Mouse (Mus musculus) midbrain, embryonic 10.5 days (tissue): ENCODE measurements around the gene H2al1c. TPM values are rescaled to one million over a fixed set of nuclear protein-coding genes. Genes with fewer than 3 reads are reported as not detected.
"Not testable (repeated sequence)": the region's sequence is repeated elsewhere in the genome, so short reads cannot be mapped to it uniquely, and the experiment has no call there.

Experiments
- DNase-seq: peaks from one replicate; pipeline ENCODE4 v3.0.0-alpha.2; 2017; ENCODE audit warnings: low spot score
- H3K27ac ChIP-seq: fragments of 300-500 bp; sonication (generic); replicated peaks from 2 replicates; pipeline ENCODE4 v1.5.1; 2016; ENCODE audit warnings: mild to moderate bottlenecking
- H3K27me3 ChIP-seq: fragments of 300-500 bp; sonication (generic); 2 replicates; pipeline ENCODE4 v1.6.1; 2016; ENCODE audit warnings: low read depth, mild to moderate bottlenecking; ENCODE audit not compliant: poor library complexity, severe bottlenecking
- H3K36me3 ChIP-seq: fragments of 300-500 bp; sonication (generic); 2 replicates; pipeline ENCODE4 v1.6.1; 2016; ENCODE audit warnings: mild to moderate bottlenecking, moderate library complexity
- H3K4me1 ChIP-seq: fragments of 300-500 bp; sonication (generic); 2 replicates; pipeline ENCODE4 v1.6.1; 2016
- H3K4me3 ChIP-seq: fragments of 300-500 bp; sonication (generic); 2 replicates; pipeline ENCODE4 v1.5.1; 2016; ENCODE audit warnings: mild to moderate bottlenecking, moderate library complexity
- H3K9me3 ChIP-seq: fragments of 300-500 bp; sonication (generic); replicated peaks from 2 replicates; pipeline ENCODE4 v1.6.1; 2016; ENCODE audit warnings: mild to moderate bottlenecking
- WGBS: fragments of 180-500 bp; shearing (Covaris S2); methylation state at CpG from one replicate; pipeline ENCODE4 v1.1.7; 2016; 5-methylcytosine and 5-hydroxymethylcytosine counted together
- polyA plus RNA-seq: library from polyadenylated mRNA; unstranded; fragments of >200 nt; fragmentation: Nextera tagmentation; extraction: Ambion mirVana; gene quantifications from 2 replicates; pipeline ENCODE4 v1.2.1, GENCODE M21; 2016

Gene H2al1c
- polyA plus RNA-seq, 1 experiment from 2014 or later: not detected

DNA sequence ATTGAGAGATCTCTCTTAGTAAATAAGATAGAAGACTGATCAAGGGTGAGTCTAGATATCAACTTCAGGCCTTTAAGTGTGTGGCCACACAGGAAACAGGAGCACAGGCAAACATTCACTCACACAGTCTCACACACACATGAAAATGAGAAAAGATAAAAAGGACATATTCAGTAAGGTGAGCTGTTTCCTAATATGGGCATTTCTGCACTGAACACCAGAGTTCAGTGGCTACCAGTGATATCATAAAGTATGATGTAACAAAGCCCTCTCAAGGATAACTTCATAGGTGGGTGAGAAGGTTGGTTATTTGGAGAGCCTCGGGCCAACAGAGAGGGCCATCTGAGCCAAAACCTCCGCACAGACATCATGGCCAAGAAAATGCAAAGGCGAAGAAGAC, 12.5 kb downstream of the H2al1c start, which contains the start of gene H2al1g:
Gene H2al1g (plus strand): TSS at position 301 of the 400 bp plus-strand sequence.
- not testable (repeated sequence) for H3K27me3 ChIP-seq, H3K36me3 ChIP-seq, H3K4me3 ChIP-seq, H3K4me1 ChIP-seq, H3K27ac ChIP-seq, H3K9me3 ChIP-seq, DNase-seq
- no CpG with 5 or more reads among the region's 3 CpGs for WGBS

GRCm38 (mm10) chrX:11321192-11321591, 15.7 kb downstream of the H2al1c start, which contains the start of gene H2al1h:
TSS of gene H2al1h (plus strand) at chrX:11321492.
- not testable (repeated sequence) for H3K27me3 ChIP-seq, DNase-seq, H3K36me3 ChIP-seq, H3K4me1 ChIP-seq, H3K4me3 ChIP-seq, H3K27ac ChIP-seq, H3K9me3 ChIP-seq
- WGBS: no CpG with 5 or more reads among the region's 6 CpGs

DNA sequence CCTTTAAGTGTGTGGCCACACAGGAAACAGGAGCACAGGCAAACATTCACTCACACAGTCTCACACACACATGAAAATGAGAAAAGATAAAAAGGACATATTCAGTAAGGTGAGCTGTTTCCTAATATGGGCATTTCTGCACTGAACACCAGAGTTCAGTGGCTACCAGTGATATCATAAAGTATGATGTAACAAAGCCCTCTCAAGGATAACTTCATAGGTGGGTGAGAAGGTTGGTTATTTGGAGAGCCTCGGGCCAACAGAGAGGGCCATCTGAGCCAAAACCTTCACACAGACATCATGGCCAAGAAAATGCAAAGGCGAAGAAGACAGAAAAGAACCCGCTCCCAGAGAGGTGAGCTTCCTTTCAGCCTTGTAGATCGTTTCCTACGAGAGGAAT, 18.9 kb downstream of the H2al1c start, which contains the start of gene H2al1i:
Gene H2al1i (plus strand): TSS at position 301 of the 400 bp plus-strand sequence.
- WGBS: 83% methylated on average over 2 of the region's 5 CpGs
- not testable (repeated sequence) for H3K4me3 ChIP-seq, DNase-seq, H3K9me3 ChIP-seq, H3K4me1 ChIP-seq, H3K27ac ChIP-seq, H3K36me3 ChIP-seq
- peaks cover 14% of the 10 kb centered on the region for H3K27me3 ChIP-seq

- H3K4me1 ChIP-seq: not testable (repeated sequence)
Measured at GRCm38 (mm10) chrX:11327522-11327921, 22.1 kb downstream of the H2al1c start, which contains the start of gene H2al1j. TSS of gene H2al1j (plus strand) at chrX:11327822.

DNA sequence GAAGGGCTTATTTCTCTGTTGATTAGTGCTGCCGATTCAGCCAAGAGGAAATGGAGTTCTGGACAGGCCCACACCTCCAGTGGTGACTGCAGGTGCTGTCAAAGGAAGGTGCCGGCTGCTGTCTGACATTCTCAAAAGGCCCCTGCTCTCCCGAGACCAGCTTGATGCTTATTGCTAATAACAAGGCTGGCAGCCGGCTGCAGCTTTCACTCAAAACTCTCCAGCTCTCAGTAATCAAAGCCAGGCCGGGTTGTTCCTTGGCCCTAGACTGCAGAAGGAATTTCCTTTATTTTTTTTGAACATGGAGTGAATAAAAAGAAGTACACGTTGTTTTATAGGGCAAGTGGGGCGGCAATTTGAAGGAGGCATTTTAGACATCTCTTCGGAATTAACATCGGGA, 40.3 kb downstream of the H2al1c start:
- WGBS: 73% methylated on average over 9 of the region's 9 CpGs
- H3K4me1 ChIP-seq: no peaks in the 10 kb centered on the region
- H3K4me3 ChIP-seq: no peak overlapping the region
- H3K27me3 ChIP-seq: peaks cover 62% of the 10 kb centered on the region
- no peaks in the 10 kb centered on the region for H3K36me3 ChIP-seq
- no peak for DNase-seq
- no peak overlapping the region for H3K27ac ChIP-seq
- H3K9me3 ChIP-seq: no peaks in the 10 kb centered on the region

More at GRCm38 (mm10) chrX:11327522-11327921, 22.1 kb downstream of the H2al1c start, which contains the start of gene H2al1j:
- not testable (repeated sequence) for DNase-seq, H3K4me3 ChIP-seq, H3K36me3 ChIP-seq, H3K9me3 ChIP-seq, H3K27ac ChIP-seq
- 88% methylated on average over 2 of the region's 2 CpGs for WGBS
- H3K27me3 ChIP-seq: peaks cover 45% of the 10 kb centered on the region

DNA sequence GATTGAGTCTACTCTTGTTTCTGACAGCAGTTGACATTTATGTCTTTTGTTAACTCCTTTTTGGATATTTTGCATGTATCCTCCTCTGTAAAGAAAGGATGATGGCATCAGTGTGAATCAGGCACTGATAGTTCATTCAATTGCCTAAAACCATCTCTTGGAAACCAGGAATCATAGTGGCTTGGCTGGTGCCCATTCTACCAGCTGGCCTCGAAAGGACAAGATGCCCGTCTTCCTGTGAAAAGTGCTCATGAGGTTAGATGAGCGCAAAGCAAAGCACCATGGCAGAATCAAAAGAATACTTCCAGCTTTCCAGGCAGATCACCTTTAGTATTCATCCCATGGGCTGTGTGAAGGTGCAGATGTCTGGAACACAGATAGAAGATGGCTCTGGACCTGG, 41.3 kb downstream of the H2al1c start:
- Histone ChIP-seq H3K4me1 (no peaks in the 10 kb centered on the region), H3K27me3 (peaks cover 61% of the 10 kb centered on the region), H3K4me3 (no peak overlapping the region), H3K27ac (no peak overlapping the region), H3K36me3 (no peaks in the 10 kb centered on the region), H3K9me3 (no peaks in the 10 kb centered on the region)
- 92% methylated on average over 3 of the region's 3 CpGs for WGBS
- DNase-seq: no peak

Other genes with a start within 250 kb of the H2al1c start
- gene H2al1a, start 6.4 kb upstream of the H2al1c start, polyA plus RNA-seq: not detected in 2 replicates
- not detected in 2 replicates for gene H2al1b, start 3.2 kb upstream of the H2al1c start, polyA plus RNA-seq
- gene H2al1d, start 3.2 kb downstream of the H2al1c start, polyA plus RNA-seq: not detected in 2 replicates
- 0.41 TPM in 1 of 2 replicates, not detected in the other for gene H2al1e, start 6.3 kb downstream of the H2al1c start, polyA plus RNA-seq
- not detected in 2 replicates for gene H2al1f, start 9.5 kb downstream of the H2al1c start, polyA plus RNA-seq
- not detected in 2 replicates for gene H2al1g, start 12.6 kb downstream of the H2al1c start, polyA plus RNA-seq
- gene H2al1h, start 15.8 kb downstream of the H2al1c start, polyA plus RNA-seq: not detected in 2 replicates
- not detected in 2 replicates for gene H2al1i, start 19.0 kb downstream of the H2al1c start, polyA plus RNA-seq
- not detected in 2 replicates for gene H2al1j, start 22.2 kb downstream of the H2al1c start, polyA plus RNA-seq